Comparison of ENCODE assay signal across 9 mouse cellular contexts in genomic region chr11:104581446-104582307, GRCm38 (mm10). TPM values are rescaled to one million over a fixed set of nuclear protein-coding genes. Genes with fewer than 3 reads are reported as not detected.
DNase-seq lines count a peak whose midpoint lies in the region; ATAC-seq and TF ChIP-seq lines count a peak whose summit lies in the region.
"Had no signal": no experiment of that assay in that cellular context is flagged by ENCODE, and none has a peak within 500 bp of the region (broad histone marks: within the 10 kb centered on the region; RNA-seq: fewer than 3 reads in every experiment).

No protein-coding gene starts in this region.

- intact Hi-C loops in left cerebral cortex, adult 2 months (cut with DNase I), result no loop called here
- intact Hi-C loops in left cerebral cortex, postnatal 14 days (cut with DNase I), result no loop called here

- H3K27me3 ChIP-seq in embryonic facial prominence, embryonic 15.5 days, result 0 out of 2 replicates have a peak, but pooled peaks cover under 1% of the 10 kb centered on the region
- H3K27me3 ChIP-seq in lung, embryonic 15.5 days, result no peaks in the 10 kb centered on the region
- no peaks in the 10 kb centered on the region for H3K27me3 ChIP-seq in cerebellum, adult 2 months (ENCODE audit: control insufficient read depth, insufficient read depth, low read length)

- no peak for ATAC-seq in embryonic facial prominence, embryonic 15.5 days (ENCODE audit: insufficient number of reproducible peaks, low FRiP score, low TSS enrichment, low read depth)
- ATAC-seq in lung, embryonic 15.5 days (ENCODE audit: borderline replicate concordance, extremely low read depth, low FRiP score, low TSS enrichment), result no peak; the same call in 1 of the 2 replicates

- H3K4me2 ChIP-seq in embryonic facial prominence, embryonic 15.5 days (replicated peaks), result peak overlapping the region; percentile 41
- H3K4me2 ChIP-seq in lung, embryonic 15.5 days, result peak overlapping the region; percentile 42
- H3K4me2 ChIP-seq: limb, embryonic 12.5 days had no signal

- H3K4me1 ChIP-seq in embryonic facial prominence, embryonic 15.5 days, result 0 out of 2 replicates have a peak, but pooled peaks cover 7% of the 10 kb centered on the region
- peaks cover 13% of the 10 kb centered on the region for H3K4me1 ChIP-seq in lung, embryonic 15.5 days
- no peaks in the 10 kb centered on the region for H3K4me1 ChIP-seq in cerebellum, adult 2 months (ENCODE audit: control insufficient read depth, insufficient read depth, low read length)

- H3K9me3 ChIP-seq in embryonic facial prominence, embryonic 15.5 days (replicated peaks), result no peaks in the 10 kb centered on the region
- no peaks in the 10 kb centered on the region for H3K9me3 ChIP-seq in lung, embryonic 15.5 days
- H3K9me3 ChIP-seq: limb, embryonic 12.5 days had no signal

- DNase-seq in left cerebral cortex, adult 2 months (ENCODE audit: extremely low spot score in 1 of 2, low spot score in 2 of 2), result no peak
- no peak for DNase-seq in left cerebral cortex, postnatal 14 days (ENCODE audit: low spot score in 2 of 2)
- peak; percentile 70 for DNase-seq in thymus, postnatal 0 days (ENCODE audit: low spot score)
- DNase-seq in cerebellum, adult 2 months, result no peak
- DNase-seq in gastrocnemius, adult 8-10 months (ENCODE audit: low spot score in 2 of 2), result no peak
- no peak for DNase-seq in layer of hippocampus, adult 11-12 months (ENCODE audit: low spot score)

- TF ChIP-seq CTCF in left cerebral cortex, adult 2 months (IDR thresholded peaks at IDR 0.05), result no peak
- TF ChIP-seq CTCF in cerebellum, adult 2 months (IDR thresholded peaks at IDR 0.05; ENCODE audit: borderline replicate concordance, insufficient read depth, low read depth, low read length), result no peak

- H3K36me3 ChIP-seq in embryonic facial prominence, embryonic 15.5 days, result no peaks in the 10 kb centered on the region
- H3K36me3 ChIP-seq in lung, embryonic 15.5 days, result no peaks in the 10 kb centered on the region
- H3K36me3 ChIP-seq: limb, embryonic 12.5 days had no signal

- TF ChIP-seq POLR2A in cerebellum, adult 2 months (IDR thresholded peaks at IDR 0.05; ENCODE audit: borderline replicate concordance, insufficient read depth, low read length), result no peak

- WGBS in embryonic facial prominence, embryonic 15.5 days, result 17% methylated on average over 18 of the region's 18 CpGs
- 43% methylated on average over 18 of the region's 18 CpGs for WGBS in lung, embryonic 15.5 days
- 41% methylated on average over 18 of the region's 18 CpGs for WGBS in cerebellum, adult 2 months

- no peak overlapping the region for H3K9ac ChIP-seq in embryonic facial prominence, embryonic 15.5 days
- no peak overlapping the region for H3K9ac ChIP-seq in lung, embryonic 15.5 days
- H3K9ac ChIP-seq: limb, embryonic 12.5 days had no signal

- no peak overlapping the region for H3K27ac ChIP-seq in left cerebral cortex, adult 2 months
- no peak overlapping the region for H3K27ac ChIP-seq in embryonic facial prominence, embryonic 15.5 days (replicated peaks)
- peak overlapping the region; percentile 75 for H3K27ac ChIP-seq in lung, embryonic 15.5 days
- H3K27ac ChIP-seq in cerebellum, adult 2 months (ENCODE audit: insufficient read depth, low read length), result no peak overlapping the region
- H3K27ac ChIP-seq: limb, embryonic 12.5 days had no signal

- peak overlapping the region; percentile 25 for H3K4me3 ChIP-seq in left cerebral cortex, adult 2 months
- peak overlapping the region; percentile 16; the same call in 1 of the 2 replicates for H3K4me3 ChIP-seq in embryonic facial prominence, embryonic 15.5 days (replicated peaks)
- peak overlapping the region; percentile 15; the same call in 1 of the 2 replicates for H3K4me3 ChIP-seq in lung, embryonic 15.5 days
- H3K4me3 ChIP-seq in cerebellum, adult 2 months (replicated peaks; ENCODE audit: insufficient read depth, low read depth, low read length), result no peak overlapping the region
- H3K4me3 ChIP-seq: limb, embryonic 12.5 days had no signal

RNA-seq across cellular contexts. Expression of gene Itgb3, which starts 26.1 kb away (rescaled TPM):
- 1 to 10 TPM; 2.9 to 3.4 TPM for total RNA-seq in left cerebral cortex, adult 2 months (2021)
- total RNA-seq in left cerebral cortex, postnatal 14 days (2021), result 1 to 10 TPM; 4.3 to 4.5 TPM
- 5.2 TPM in 2 replicates for polyA plus RNA-seq in embryonic facial prominence, embryonic 15.5 days (2015; fragmentation: Nextera tagmentation; extraction: Ambion mirVana)
- polyA plus RNA-seq in lung, embryonic 15.5 days (2015; fragmentation: Nextera tagmentation; extraction: Ambion mirVana), result 4.4 TPM in 2 replicates
- polyA plus RNA-seq in thymus, postnatal 0 days (2015; fragmentation: Nextera tagmentation; extraction: Ambion mirVana), result 2.8 TPM in 2 replicates
- 2.0 and 2.1 TPM in 2 replicates for polyA plus RNA-seq in cerebellum, adult 2 months (2012; rRNA removed)
- total RNA-seq in gastrocnemius, adult 8-10 months (2022), result under 1 TPM; 0.36 to 0.70 (median 0.54) TPM

RNA-seq across cellular contexts. Expression of gene Myl4, which starts 31.2 kb away (rescaled TPM):
- total RNA-seq in left cerebral cortex, adult 2 months (2021), result 10 to 100 TPM; 21.3 to 24.5 TPM
- 10 to 100 TPM; 22.9 to 27.2 TPM for total RNA-seq in left cerebral cortex, postnatal 14 days (2021)
- 261 and 347 TPM in 2 replicates for polyA plus RNA-seq in embryonic facial prominence, embryonic 15.5 days (2015; fragmentation: Nextera tagmentation; extraction: Ambion mirVana)
- 69.5 and 133 TPM in 2 replicates for polyA plus RNA-seq in lung, embryonic 15.5 days (2015; fragmentation: Nextera tagmentation; extraction: Ambion mirVana)
- 7.7 and 9.4 TPM in 2 replicates for polyA plus RNA-seq in thymus, postnatal 0 days (2015; fragmentation: Nextera tagmentation; extraction: Ambion mirVana)
- 2.2 and 2.5 TPM in 2 replicates for polyA plus RNA-seq in cerebellum, adult 2 months (2012; rRNA removed)
- total RNA-seq in gastrocnemius, adult 8-10 months (2022), result 1 to 10 TPM; 7.5 to 9.2 (median 8.3) TPM

RNA-seq across cellular contexts. Expression of gene Cdc27, which starts 31.3 kb away (rescaled TPM):
- 10 to 100 TPM; 55.9 to 57.7 TPM for total RNA-seq in left cerebral cortex, adult 2 months (2021)
- 10 to 100 TPM; 59.6 to 67.6 TPM for total RNA-seq in left cerebral cortex, postnatal 14 days (2021)
- 37.4 and 39.6 TPM in 2 replicates for polyA plus RNA-seq in embryonic facial prominence, embryonic 15.5 days (2015; fragmentation: Nextera tagmentation; extraction: Ambion mirVana)
- 40.5 and 41.3 TPM in 2 replicates for polyA plus RNA-seq in lung, embryonic 15.5 days (2015; fragmentation: Nextera tagmentation; extraction: Ambion mirVana)
- polyA plus RNA-seq in thymus, postnatal 0 days (2015; fragmentation: Nextera tagmentation; extraction: Ambion mirVana), result 30.0 and 33.7 TPM in 2 replicates
- polyA plus RNA-seq in cerebellum, adult 2 months (2012; rRNA removed), result 20.9 and 22.4 TPM in 2 replicates
- 10 to 100 TPM; 27.6 to 31.0 (median 29.0) TPM for total RNA-seq in gastrocnemius, adult 8-10 months (2022)
